Mouse (Mus musculus) induced T-regulatory cell, adult 2 months (primary cell): ENCODE data around the gene Wt1.

Experiments used
- DNase-seq: peaks from one replicate; pipeline ENCODE4 v3.0.0-alpha.2; 2012; ENCODE audit warnings: low read depth

Gene Wt1

GRCm38 (mm10) chr2:105126279-105126678 lies at the start of gene Wt1:
TSS of gene Wt1 (plus strand) at chr2:105126529.
- DNase-seq = no peak

DNA sequence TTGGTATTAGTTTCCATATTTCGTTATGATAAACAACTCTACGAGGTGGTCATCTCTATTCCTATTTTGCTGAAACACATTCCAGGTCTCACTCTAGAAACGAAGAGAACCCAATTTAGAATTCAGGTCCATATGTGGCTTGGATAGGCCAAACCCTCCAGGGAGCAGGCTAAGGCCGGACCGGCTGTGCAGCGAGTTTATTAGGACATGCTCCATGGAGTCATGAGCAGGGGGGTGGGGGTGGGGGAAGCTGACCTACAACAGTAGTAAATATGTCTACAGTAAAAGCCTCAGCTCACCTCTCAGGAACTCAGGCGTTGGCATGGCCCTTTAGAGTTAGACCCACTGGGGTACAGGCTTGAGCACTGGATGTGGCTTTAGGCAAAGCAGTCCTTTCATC lies 49.2 kb upstream of the Wt1 start:
- DNase-seq = no peak

GRCm38 (mm10) chr2:105082256-105082790 lies 44.0 kb upstream of the Wt1 start:
- no peak for DNase-seq

- no peak for DNase-seq
These were observed 42.3 kb upstream of the Wt1 start for GRCm38 (mm10) chr2:105084035-105084434.

DNA sequence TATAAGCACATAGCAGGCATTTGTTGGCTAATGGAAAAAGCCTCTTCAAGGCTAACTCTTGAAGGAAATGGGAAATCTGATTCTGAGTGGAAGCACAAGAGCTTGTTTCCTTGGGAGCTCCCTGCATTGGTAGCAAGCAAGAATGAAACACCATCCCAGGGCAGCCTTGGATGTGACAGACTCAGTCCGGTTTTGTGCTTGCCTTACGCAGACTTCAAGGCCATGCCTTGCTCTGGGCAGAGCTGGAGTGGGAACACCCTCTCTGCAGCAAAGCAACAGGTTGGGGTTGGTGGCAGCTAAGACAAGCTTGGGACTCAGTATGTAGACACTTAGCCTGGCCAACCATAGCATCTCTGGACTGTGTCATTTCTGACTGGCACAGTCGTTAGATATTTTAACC lies 40.2 kb upstream of the Wt1 start:
- no peak for DNase-seq

GRCm38 (mm10) chr2:105088005-105088404 lies 38.3 kb upstream of the Wt1 start:
- DNase-seq = no peak

DNA sequence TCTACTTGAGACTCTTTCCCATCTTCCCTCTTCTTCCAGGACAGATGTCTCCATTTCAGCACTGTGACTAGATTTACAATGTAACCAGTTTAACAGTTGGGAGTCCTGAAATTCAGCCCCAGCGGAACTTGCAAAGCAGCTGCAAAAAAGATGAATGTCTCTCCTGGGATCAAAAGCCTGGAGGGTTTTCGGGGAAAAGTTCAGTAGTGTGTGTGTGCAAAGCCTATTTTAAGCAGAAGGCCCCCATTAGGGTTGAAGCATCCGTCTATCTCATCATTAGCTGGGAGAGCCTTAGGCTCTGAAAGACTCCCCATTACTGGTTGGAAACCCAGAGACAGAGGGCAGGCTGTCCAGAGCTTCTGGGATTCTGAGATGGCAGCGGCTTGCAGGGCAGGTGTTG lies 37.2 kb upstream of the Wt1 start:
- no peak for DNase-seq

DNA sequence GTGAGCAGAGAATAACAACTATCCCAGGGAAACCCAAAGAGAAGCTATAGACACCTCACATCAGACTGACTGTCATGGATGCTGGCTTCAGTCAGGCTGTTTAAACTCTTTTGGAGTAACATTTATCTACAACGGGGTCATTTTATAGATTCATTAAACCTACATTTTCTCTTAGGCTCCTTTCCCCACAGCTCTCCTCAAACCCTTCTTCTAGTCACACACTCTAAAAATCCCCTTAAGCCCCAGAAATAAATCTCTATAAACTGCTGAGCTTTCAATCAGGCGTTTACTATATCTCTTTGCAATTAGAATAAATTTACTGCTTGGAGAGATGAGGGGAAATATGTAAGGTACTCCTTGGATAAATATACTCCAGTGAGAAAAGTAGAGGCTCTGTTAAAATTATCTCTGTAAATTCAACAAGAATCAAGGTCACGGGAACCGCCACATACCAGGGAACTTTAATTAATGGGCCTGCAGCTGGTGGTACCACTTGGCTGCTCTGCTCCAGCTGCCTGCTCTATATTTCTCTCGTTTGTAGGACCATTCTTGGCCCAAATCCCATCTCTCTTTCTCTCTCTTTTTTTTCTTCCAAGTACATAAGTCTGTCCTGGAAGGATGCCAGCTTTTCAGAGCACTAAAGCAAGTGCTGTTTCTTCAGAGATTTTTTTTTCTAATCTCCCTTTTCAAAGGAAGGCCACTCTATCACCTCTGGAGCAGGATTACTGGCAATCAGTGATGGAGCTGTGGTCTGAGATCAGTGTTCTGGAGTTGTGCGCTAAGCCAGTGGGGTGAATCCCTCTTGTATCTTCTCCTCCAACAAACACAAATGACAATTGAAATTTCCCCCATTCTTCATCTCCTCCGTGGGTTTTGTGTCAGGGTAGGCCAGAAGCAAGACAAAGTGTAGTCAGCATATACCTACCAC lies 36.5 kb upstream of the Wt1 start:
- no peak for DNase-seq

DNA sequence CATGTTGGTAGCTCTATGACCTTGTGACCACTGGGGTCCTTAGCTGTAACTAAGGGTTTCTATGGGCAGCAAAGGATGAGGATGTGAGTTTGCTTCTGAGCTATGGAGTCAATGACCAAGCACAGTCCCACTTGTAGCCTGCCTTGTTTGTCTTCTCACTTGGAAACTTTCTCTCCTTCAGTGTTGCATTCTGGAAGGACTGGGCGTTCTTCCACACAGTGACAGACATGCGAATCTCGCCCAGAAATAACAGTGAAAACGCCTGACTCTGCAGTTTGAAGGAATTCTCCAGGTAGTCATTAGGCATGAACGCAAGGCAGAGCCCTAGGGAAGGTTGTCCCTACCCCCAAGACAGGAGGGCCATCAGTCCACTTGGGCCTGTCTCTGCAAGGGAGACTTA lies 35.3 kb upstream of the Wt1 start:
- DNase-seq = no peak

DNA sequence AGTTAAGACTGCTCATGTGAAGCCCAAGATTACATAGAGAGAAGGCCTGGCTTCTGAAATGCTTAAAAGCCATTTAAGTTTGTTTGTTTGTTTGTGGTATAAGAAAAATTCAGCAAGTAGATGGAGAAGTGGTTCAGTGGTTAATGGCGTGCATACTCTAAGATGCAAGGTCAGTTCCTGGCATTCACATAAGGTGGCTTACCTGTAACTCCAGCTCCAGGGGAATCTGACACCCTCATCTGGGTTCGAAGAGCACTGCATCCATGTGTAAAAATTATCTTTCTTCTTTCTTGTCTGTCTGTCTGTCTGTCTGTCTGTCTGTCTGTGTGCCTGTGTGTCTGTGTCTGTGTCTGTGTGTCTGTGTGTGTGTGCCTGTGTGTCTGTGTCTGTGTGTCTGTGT lies 34.6 kb upstream of the Wt1 start, which contains the start of gene Gm11060:
Gm11060 (plus strand) TSS at position 301 of the 400 bp plus-strand sequence.
- no peak for DNase-seq

DNA sequence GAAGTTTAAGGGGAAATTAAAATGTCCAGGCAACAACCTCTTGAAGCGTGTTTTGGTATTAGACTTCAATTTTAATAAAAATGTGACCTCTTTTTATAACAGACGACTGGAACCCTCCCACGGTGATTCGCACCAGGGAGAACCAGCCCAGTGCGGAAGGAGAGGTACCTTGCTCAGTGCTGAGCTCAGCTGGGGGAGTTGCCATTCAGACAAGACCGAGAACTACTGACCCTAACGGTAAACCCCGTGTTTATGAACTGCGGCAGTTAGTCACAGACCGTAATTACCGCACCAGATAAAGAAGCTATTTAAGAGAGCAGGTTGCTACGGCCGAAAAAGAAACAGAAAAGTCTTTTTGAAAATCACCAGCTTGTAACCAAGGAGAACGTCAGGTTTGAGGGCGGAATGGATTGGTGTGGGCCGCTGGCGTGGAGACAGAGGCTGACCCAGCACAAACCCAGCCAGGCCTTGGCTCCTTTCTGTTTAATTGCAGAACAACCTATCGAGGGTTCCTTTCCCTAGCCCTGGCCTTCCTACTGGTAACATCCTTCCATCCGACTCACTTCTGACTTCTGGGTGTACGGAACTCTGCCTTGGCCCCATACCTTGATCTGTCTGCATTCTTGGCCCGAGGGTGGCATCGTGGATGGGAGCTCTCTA lies 28.9 kb upstream of the Wt1 start:
- no peak for DNase-seq

GRCm38 (mm10) chr2:105099410-105099809 lies 26.9 kb upstream of the Wt1 start:
- no peak for DNase-seq

- DNase-seq = no peak
These were observed 25.8 kb upstream of the Wt1 start for GRCm38 (mm10) chr2:105100541-105100940.

- no peak for DNase-seq
These were observed 17.6 kb upstream of the Wt1 start for GRCm38 (mm10) chr2:105108703-105109158.

DNA sequence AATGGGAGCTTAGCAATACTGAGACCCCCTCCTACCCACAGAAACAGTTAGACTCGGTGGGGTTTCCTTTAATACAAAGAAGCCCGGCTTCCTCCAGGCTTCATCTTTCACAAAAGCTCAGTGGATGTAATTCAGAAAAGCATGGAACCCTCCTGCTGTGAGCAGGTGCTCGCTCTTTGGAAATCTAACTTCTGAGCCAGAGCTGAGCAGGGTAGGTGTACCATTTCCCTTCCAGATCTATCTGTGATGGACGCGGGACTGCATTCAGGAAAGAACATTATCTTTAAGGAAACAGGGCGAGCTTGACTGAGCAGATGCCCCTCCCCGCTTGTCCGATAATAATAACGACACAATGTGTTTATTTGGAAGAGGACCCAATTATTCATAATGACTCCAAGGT lies 12.3 kb upstream of the Wt1 start:
- DNase-seq = no peak

- DNase-seq = no peak
These were observed 8.7 kb upstream of the Wt1 start for GRCm38 (mm10) chr2:105117669-105118068.

DNA sequence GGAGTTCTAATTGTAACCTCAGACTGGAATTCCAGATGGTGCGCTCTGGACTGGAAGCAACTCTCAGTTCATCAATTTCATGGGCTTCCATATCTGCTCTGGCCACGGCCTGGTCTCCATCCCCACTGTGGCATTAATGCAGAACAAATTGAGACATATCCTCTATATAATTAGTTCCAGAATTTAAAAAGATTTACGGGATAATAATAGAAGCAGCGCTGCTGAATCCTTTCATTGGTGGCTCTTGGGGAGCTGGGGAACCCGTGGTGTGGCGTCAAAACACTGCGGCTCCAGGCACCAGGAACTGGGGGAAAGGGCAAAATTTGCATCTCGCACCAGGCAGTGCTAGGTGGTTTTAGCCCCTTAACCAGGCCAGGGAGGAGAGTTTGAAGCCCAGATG lies 4.1 kb upstream of the Wt1 start:
- no peak for DNase-seq

DNA sequence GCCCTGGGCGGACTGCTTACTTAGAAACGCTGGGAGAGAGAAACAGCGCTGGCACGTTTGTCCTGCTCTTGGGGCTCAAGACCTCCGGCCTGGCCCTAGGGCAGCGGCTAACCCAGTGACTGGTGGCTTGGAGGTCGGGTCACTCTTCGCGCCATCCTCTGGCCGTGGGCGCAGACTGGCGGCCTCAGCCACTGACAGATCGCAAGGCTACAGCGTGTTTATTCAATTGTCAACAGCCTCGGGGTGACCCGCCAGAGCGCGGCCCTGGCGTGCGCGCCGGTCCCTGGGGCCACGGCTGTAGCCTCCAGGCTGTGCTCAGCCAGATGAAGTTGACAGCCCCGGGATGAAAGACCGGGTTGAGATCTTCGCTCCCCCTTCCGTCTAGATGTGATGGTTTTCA lies 3.4 kb upstream of the Wt1 start:
- DNase-seq = no peak

GRCm38 (mm10) chr2:105123431-105123830 lies 2.9 kb upstream of the Wt1 start:
- DNase-seq = no peak

DNA sequence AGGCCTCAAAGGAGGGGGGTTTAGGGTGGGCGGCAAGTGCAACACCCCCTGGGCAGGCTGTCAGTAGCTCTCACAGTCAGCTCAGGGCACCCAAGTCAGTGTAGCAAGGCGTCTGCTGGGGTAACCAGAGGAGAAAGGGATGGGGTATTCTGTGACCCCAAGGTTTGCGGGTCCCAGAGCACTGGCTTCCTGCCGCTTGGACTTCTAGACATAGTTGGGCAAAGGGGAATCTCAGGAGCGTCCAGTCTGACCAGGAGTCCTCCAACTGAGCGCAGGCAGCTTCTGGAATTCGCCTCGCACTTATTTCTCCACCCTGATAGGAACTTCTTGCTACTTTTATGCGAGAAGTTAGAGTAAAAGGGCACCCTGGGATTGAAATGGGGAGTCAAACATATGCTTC lies 2.4 kb upstream of the Wt1 start:
- no peak for DNase-seq

- no peak for DNase-seq
These were observed 1.9 kb upstream of the Wt1 start for GRCm38 (mm10) chr2:105124391-105124790.

DNA sequence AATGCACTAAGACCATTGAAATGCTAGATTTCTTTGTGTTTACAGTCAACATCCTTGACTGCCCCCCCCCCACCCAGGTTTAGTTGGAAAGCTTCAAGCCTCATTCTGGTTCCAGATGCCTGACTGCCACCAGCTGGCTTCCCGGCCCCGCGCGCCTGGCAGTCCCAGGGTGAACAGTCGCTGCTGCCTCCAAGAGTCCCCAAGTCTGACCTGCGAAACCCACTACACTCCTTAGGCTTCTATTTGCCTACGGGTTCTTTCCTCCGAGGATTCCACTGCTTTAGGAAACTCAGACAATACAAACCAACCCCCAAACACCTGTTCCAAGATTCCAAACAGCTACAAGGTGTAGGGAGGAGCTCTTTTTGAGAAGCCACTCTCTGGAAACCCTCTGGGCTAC lies 1.1 kb upstream of the Wt1 start:
- DNase-seq = no peak

DNA sequence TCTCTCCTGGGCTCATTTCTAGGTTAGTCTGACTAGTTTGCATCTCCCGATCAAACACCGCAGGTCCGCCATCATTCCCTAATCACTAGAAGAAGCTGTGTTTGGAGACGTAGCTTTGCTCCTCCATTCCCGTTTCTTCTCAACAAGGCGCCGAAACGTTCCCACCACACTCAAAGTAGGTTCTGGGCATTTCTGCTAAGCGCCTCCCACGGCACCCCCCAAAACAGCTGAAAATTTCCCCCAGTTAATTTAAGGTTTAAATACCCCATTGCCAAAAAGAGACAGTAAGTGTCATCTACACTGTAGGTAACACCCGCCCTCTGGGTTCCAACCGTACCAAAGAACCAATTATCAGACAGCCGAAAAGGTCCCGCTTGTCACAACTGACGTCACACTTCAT lies 688 bp upstream of the Wt1 start:
- DNase-seq = no peak
